Mouse (Mus musculus): ENCODE measurements around the gene Thsd4.

- TF ChIP-seq ZC3H11A (IDR thresholded peaks at IDR 0.05; ENCODE audit: borderline replicate concordance, low read depth, low read length) (peak; percentile 83), CHD2 (IDR thresholded peaks at IDR 0.05; ENCODE audit: low read depth, low read length) (no peak)
Measured at GRCm38 (mm10) chr9:59959276-59959675, 562.6 kb downstream of the Thsd4 start.
